Mouse (Mus musculus): ENCODE results near the gene Zfp219. TPM values are rescaled to one million over a fixed set of nuclear protein-coding genes. Genes with fewer than 3 reads are reported as not detected.
A peak's percentile ranks its signal among the peaks of the same experiment; 100 is the strongest.

Zfp219 gene
- polyA plus RNA-seq, 1 experiment from 2014 or later, result 24.4 TPM

DNA sequence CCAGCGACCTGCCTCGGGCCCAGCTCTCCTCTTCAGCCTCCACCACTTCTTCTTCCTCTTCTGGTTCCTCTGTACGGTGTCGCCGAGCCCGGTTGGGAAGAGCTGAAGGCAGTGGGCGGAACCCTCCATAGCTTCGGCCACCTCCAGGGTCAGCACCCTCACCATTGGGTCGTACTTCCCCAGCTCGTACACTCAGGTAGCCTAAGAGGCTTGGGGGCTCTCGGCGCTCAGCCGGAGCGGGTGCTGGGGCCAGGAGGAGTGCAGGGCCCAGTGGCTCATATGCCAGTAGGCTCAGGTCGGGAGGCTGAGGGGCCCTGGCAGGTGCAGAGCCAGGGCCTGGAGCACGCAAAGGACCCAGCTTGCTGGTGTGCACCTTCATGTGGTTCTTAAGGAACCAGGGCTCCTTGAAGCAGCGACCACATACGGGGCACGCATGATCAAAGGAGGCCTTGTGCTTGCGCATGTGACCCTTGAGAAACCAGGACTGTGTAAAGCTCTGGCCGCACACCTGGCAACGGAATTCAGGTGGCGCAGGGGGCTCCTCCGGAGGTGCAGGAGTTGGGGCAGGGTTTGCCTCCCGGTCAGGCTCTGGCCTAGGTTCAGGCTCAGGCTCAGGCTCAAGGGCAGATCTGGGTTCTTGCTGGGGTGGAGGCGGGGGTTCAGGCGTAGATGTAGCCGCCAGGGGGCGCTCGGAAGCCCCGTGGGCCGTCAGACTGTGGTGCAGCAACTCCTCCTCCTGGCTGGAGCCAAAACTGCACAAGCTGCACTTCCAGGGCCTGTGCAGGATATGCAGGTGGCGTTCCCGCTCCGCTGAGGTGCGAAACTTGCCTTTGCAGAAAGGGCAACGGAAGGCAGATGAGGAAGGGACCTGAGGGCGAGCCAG lies 12.0 kb downstream of the Zfp219 start:
- Histone ChIP-seq H3K36me3 (ENCODE audit: control insufficient read depth, insufficient read depth, low read length) (peaks cover 10% of the 10 kb centered on the region), H3K9ac (ENCODE audit: low read length) (no peak overlapping the region; the same call in 1 of the 2 replicates), H3K4me2 (ENCODE audit: low read depth, low read length) (no peak overlapping the region)

DNA sequence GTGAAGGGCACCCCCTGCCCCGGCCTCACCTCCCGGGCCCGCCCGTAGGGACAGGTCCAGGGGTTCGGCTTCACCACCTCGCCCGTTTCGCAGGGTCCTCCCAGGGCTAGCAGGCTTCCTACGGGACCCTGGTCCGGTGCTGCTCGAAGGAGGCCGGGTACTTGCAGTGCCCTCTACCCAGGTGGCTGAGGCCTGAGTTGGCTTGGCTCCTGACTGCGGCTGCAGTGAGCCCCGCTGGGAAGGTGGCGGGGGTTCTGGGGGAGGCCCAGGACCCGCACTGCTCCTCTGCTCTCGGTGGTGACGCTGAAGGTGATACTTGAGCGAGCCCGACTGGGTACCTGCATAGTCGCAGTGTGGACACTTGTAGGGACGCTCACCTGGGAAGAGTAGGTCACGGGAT lies 13.8 kb downstream of the Zfp219 start:
- no peak overlapping the region for H3K27ac ChIP-seq (ENCODE audit: low read length)
- ATAC-seq (ENCODE audit: insufficient read depth, low FRiP score), result no peak
- H3K27me3 ChIP-seq (ENCODE audit: control insufficient read depth, insufficient read depth, low read length), result no peaks in the 10 kb centered on the region
- peaks cover 23% of the 10 kb centered on the region for H3K4me1 ChIP-seq (ENCODE audit: control insufficient read depth, insufficient read depth, low read length)
- no peak overlapping the region for H3K4me3 ChIP-seq (replicated peaks; ENCODE audit: low read length)
- no peak overlapping the region for H3K9ac ChIP-seq (ENCODE audit: low read length)
- 95% methylated on average over 23 of the region's 23 CpGs for WGBS
- no peak overlapping the region for H3K4me2 ChIP-seq (ENCODE audit: low read depth, low read length)
- H3K36me3 ChIP-seq (ENCODE audit: control insufficient read depth, insufficient read depth, low read length), result peaks cover 21% of the 10 kb centered on the region
- no peaks in the 10 kb centered on the region for H3K9me3 ChIP-seq (replicated peaks; ENCODE audit: control insufficient read depth, low read length)

More for the DNA sequence above, 12.0 kb downstream of the Zfp219 start:
- Histone ChIP-seq H3K9me3 (replicated peaks; ENCODE audit: control insufficient read depth, low read length) (no peaks in the 10 kb centered on the region), H3K27ac (ENCODE audit: low read length) (no peak overlapping the region), H3K27me3 (ENCODE audit: control insufficient read depth, insufficient read depth, low read length) (no peaks in the 10 kb centered on the region), H3K4me1 (ENCODE audit: control insufficient read depth, insufficient read depth, low read length) (peaks cover 23% of the 10 kb centered on the region), H3K4me3 (replicated peaks; ENCODE audit: low read length) (no peak overlapping the region)
- 54% methylated on average over 38 of the region's 38 CpGs for WGBS
- ATAC-seq (ENCODE audit: insufficient read depth, low FRiP score), result peak; percentile 70

DNA sequence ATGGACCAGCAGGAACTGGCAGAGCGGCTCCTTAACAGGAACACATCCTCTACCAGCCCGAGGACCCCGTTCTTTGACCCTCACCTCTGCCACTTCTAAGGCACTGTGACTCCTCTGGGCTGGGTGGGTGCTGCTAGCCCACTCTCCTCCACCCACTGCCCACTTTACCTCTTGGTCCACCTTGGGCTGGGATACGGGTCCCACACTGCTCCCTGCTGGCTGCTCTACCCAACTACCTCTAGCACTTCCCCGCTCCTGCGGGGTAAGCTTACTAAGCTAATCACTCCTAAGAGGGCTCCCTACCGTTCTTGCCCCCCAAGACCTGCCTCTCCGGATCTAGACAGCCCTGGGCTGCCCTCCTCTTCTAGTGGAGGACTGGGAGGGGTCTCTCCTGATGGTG lies 14.3 kb downstream of the Zfp219 start:
- Histone ChIP-seq H3K4me2 (ENCODE audit: low read depth, low read length) (no peak overlapping the region), H3K27me3 (ENCODE audit: control insufficient read depth, insufficient read depth, low read length) (no peaks in the 10 kb centered on the region), H3K4me3 (replicated peaks; ENCODE audit: low read length) (no peak overlapping the region), H3K4me1 (ENCODE audit: control insufficient read depth, insufficient read depth, low read length) (peaks cover 18% of the 10 kb centered on the region), H3K36me3 (ENCODE audit: control insufficient read depth, insufficient read depth, low read length) (peaks cover 21% of the 10 kb centered on the region), H3K9me3 (replicated peaks; ENCODE audit: control insufficient read depth, low read length) (no peaks in the 10 kb centered on the region), H3K9ac (ENCODE audit: low read length) (no peak overlapping the region), H3K27ac (ENCODE audit: low read length) (no peak overlapping the region)
- no peak for ATAC-seq (ENCODE audit: insufficient read depth, low FRiP score)
- WGBS, result 73% methylated on average over 8 of the region's 8 CpGs

DNA sequence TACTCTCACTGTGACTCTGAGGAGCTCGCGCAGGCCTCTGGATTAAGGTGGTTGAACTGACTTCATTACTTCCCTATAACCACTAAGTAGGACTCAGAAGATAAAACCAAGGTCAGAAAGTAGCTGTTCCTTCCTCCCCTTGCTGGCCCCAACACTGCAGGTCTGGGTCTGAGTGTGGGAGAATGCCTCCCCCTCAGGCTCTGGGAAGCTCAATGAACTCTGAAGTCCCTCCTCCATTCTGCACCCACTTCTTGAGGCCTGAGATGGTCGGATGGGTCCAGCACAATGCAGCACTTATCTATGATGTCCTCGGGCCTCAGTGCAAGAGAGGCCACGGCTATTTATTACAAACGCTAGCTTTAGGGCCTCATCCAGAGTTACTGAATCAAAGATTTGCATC lies 14.9 kb downstream of the Zfp219 start:
- H3K9me3 ChIP-seq (replicated peaks; ENCODE audit: control insufficient read depth, low read length), result no peaks in the 10 kb centered on the region
- no peak overlapping the region for H3K4me3 ChIP-seq (replicated peaks; ENCODE audit: low read length)
- H3K36me3 ChIP-seq (ENCODE audit: control insufficient read depth, insufficient read depth, low read length), result peaks cover 21% of the 10 kb centered on the region
- H3K9ac ChIP-seq (ENCODE audit: low read length), result no peak overlapping the region
- WGBS, result 76% methylated on average over 6 of the region's 6 CpGs
- no peak overlapping the region for H3K27ac ChIP-seq (ENCODE audit: low read length)
- no peak for ATAC-seq (ENCODE audit: insufficient read depth, low FRiP score)
- no peaks in the 10 kb centered on the region for H3K27me3 ChIP-seq (ENCODE audit: control insufficient read depth, insufficient read depth, low read length)
- H3K4me1 ChIP-seq (ENCODE audit: control insufficient read depth, insufficient read depth, low read length), result peaks cover 14% of the 10 kb centered on the region
- no peak overlapping the region for H3K4me2 ChIP-seq (ENCODE audit: low read depth, low read length)

DNA sequence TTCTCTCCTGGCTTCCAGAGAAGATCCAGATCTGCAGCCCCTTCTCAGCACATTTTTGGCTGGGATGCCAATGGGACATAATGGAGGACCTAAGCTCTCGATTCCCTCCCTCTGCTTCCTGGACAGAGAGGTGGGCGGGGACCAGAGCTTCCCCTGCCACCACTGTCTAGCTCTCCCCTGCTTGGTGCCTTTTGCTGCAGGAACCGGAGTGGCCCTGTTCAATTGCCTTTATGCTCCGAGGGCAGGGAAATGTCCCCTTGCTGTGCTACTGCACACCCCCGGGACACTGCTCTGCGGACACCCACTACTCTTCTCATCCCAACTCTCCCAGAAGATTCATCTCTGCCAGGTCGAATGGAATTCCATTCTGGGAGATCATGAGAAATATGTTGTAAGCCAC lies 15.4 kb downstream of the Zfp219 start:
- H3K27me3 ChIP-seq (ENCODE audit: control insufficient read depth, insufficient read depth, low read length), result no peaks in the 10 kb centered on the region
- 75% methylated on average over 7 of the region's 7 CpGs for WGBS

DNA sequence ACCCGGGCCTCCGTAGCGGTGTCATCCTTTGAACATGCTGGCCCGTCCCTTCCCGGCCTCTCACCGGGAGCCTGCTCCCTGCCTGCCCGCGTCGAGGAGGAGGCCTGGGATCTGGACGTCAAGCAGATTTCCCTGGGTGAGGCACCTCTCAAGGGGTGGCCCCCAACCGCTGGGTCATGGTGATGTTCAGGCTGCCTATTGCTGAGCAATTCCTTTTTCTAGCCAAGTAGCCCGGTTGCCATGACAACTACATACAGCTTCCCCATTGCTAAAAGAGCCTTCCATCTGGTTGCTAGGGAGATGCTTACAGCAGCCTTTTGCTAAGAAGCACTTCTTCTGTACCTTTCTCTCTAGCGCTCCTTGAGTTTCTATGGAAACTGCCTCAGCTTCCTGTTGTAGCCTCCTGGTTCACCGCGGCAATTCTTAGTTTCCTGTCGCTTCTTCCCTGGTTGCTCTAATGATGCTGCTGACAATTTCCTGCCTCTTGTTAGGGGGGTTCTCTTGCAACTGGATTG lies 16.5 kb downstream of the Zfp219 start:
- H3K9ac ChIP-seq (ENCODE audit: low read length), result no peak overlapping the region
- H3K9me3 ChIP-seq (replicated peaks; ENCODE audit: control insufficient read depth, low read length), result no peaks in the 10 kb centered on the region
- H3K4me2 ChIP-seq (ENCODE audit: low read depth, low read length), result no peak overlapping the region
- H3K4me1 ChIP-seq (ENCODE audit: control insufficient read depth, insufficient read depth, low read length), result 0 out of 2 replicates have a peak, but pooled peaks cover 1% of the 10 kb centered on the region
- H3K27me3 ChIP-seq (ENCODE audit: control insufficient read depth, insufficient read depth, low read length), result no peaks in the 10 kb centered on the region
- 51% methylated on average over 16 of the region's 16 CpGs for WGBS
- ATAC-seq (ENCODE audit: insufficient read depth, low FRiP score), result no peak
- peaks cover 25% of the 10 kb centered on the region for H3K36me3 ChIP-seq (ENCODE audit: control insufficient read depth, insufficient read depth, low read length)
- no peak overlapping the region for H3K4me3 ChIP-seq (replicated peaks; ENCODE audit: low read length)
- no peak overlapping the region for H3K27ac ChIP-seq (ENCODE audit: low read length)

More for the DNA sequence above, 15.4 kb downstream of the Zfp219 start:
- peaks cover 9% of the 10 kb centered on the region for H3K4me1 ChIP-seq (ENCODE audit: control insufficient read depth, insufficient read depth, low read length)
- H3K27ac ChIP-seq (ENCODE audit: low read length), result no peak overlapping the region
- H3K9me3 ChIP-seq (replicated peaks; ENCODE audit: control insufficient read depth, low read length), result no peaks in the 10 kb centered on the region
- no peak overlapping the region for H3K4me3 ChIP-seq (replicated peaks; ENCODE audit: low read length)
- no peak for ATAC-seq (ENCODE audit: insufficient read depth, low FRiP score)
- no peak overlapping the region for H3K9ac ChIP-seq (ENCODE audit: low read length)
- H3K36me3 ChIP-seq (ENCODE audit: control insufficient read depth, insufficient read depth, low read length), result peaks cover 21% of the 10 kb centered on the region
- H3K4me2 ChIP-seq (ENCODE audit: low read depth, low read length), result no peak overlapping the region

DNA sequence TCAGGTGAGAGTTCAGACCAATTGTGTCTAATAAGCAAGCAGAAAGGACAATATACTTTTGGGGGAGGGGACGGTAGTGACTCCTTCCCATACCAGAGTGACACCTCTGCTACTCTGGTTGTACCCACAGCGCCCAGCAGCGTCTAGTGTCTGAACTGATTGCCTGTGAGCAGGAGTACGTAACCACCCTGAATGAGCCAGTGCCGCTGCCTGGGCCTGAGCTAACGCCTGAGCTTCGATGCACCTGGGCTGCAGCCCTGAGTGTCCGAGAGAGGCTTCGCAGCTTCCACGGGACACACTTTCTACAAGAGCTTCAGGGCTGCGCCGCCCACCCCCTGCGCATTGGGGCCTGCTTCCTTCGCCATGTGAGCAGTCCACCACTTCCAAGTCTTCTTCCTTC lies 23.1 kb downstream of the Zfp219 start:
- Histone ChIP-seq H3K36me3 (ENCODE audit: control insufficient read depth, insufficient read depth, low read length) (peaks cover 13% of the 10 kb centered on the region), H3K9ac (ENCODE audit: low read length) (no peak overlapping the region), H3K9me3 (replicated peaks; ENCODE audit: control insufficient read depth, low read length) (no peaks in the 10 kb centered on the region), H3K4me1 (ENCODE audit: control insufficient read depth, insufficient read depth, low read length) (0 out of 2 replicates have a peak, but pooled peaks cover 3% of the 10 kb centered on the region), H3K4me2 (ENCODE audit: low read depth, low read length) (no peak overlapping the region), H3K4me3 (replicated peaks; ENCODE audit: low read length) (no peak overlapping the region), H3K27me3 (ENCODE audit: control insufficient read depth, insufficient read depth, low read length) (no peaks in the 10 kb centered on the region), H3K27ac (ENCODE audit: low read length) (no peak overlapping the region)
- WGBS, result 89% methylated on average over 14 of the region's 14 CpGs
- no peak for ATAC-seq (ENCODE audit: insufficient read depth, low FRiP score)

DNA sequence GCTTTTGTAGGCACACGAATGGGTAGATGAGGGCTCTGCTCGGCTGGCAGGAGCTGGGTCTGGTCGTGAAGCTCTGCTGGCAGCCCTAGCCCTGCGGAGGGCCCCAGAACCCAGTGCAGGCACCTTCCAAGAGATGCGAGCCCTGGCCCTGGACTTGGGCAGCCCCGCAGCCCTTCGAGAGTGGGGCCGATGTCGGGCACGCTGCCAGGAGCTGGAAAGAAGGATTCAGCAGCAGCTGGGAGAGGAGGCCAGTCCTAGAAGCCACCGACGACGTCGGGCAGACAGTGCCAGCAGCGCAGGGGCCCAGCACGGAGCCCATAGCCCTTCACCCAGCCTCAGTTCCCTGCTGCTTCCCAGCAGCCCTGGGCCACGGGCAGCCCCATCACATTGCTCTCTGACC lies 23.7 kb downstream of the Zfp219 start:
- peak; percentile 54; the same call in 1 of the 2 replicates for ATAC-seq (ENCODE audit: insufficient read depth, low FRiP score)
- 65% methylated on average over 17 of the region's 17 CpGs for WGBS
- peaks cover 9% of the 10 kb centered on the region; the same call in 1 of the 2 replicates for H3K36me3 ChIP-seq (ENCODE audit: control insufficient read depth, insufficient read depth, low read length)

DNA sequence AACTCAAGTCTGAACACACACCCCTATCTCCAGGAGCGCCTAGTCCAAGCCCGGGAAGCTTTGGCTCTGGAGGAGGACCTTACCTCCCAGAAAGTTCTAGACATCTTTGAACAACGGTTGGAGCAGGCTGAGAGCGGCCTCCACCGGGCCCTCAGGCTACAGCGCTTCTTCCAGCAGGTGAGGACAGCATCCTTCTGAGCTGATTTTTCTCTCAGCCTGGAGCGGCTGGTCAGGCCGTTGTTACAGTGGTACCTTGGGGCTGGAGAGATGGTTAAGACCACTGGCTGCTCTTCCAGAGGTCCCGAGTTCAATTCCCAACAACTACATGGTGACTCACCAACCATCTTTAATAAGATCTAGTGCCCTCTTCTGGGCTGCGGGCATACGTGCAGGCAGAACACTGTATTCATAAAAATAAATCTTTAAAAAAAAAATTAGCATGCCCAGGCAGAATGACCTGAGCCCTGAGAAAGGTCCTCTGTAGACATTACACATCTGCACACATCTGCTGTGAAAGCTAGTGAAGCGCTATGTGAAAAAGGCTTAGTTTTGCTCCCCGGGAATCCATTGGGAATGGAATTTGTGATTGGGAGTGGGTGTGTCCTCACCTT lies 24.2 kb downstream of the Zfp219 start:
- Histone ChIP-seq H3K4me1 (ENCODE audit: control insufficient read depth, insufficient read depth, low read length) (0 out of 2 replicates have a peak, but pooled peaks cover 3% of the 10 kb centered on the region), H3K4me3 (replicated peaks; ENCODE audit: low read length) (no peak overlapping the region), H3K36me3 (ENCODE audit: control insufficient read depth, insufficient read depth, low read length) (peaks cover 9% of the 10 kb centered on the region; the same call in 1 of the 2 replicates), H3K9ac (ENCODE audit: low read length) (no peak overlapping the region), H3K27me3 (ENCODE audit: control insufficient read depth, insufficient read depth, low read length) (no peaks in the 10 kb centered on the region), H3K9me3 (replicated peaks; ENCODE audit: control insufficient read depth, low read length) (no peaks in the 10 kb centered on the region), H3K4me2 (ENCODE audit: low read depth, low read length) (no peak overlapping the region), H3K27ac (ENCODE audit: low read length) (no peak overlapping the region)
- ATAC-seq (ENCODE audit: insufficient read depth, low FRiP score), result no peak
- 79% methylated on average over 13 of the region's 13 CpGs for WGBS

More for the DNA sequence above, 23.7 kb downstream of the Zfp219 start:
- Histone ChIP-seq H3K27ac (ENCODE audit: low read length) (no peak overlapping the region), H3K9me3 (replicated peaks; ENCODE audit: control insufficient read depth, low read length) (no peaks in the 10 kb centered on the region), H3K4me2 (ENCODE audit: low read depth, low read length) (no peak overlapping the region), H3K27me3 (ENCODE audit: control insufficient read depth, insufficient read depth, low read length) (no peaks in the 10 kb centered on the region), H3K4me3 (replicated peaks; ENCODE audit: low read length) (no peak overlapping the region), H3K9ac (ENCODE audit: low read length) (no peak overlapping the region), H3K4me1 (ENCODE audit: control insufficient read depth, insufficient read depth, low read length) (0 out of 2 replicates have a peak, but pooled peaks cover 3% of the 10 kb centered on the region)

Data from stomach, embryonic 16.5 days (tissue).